Mouse (Mus musculus): ENCODE measurements around the gene Il21r.

Il21r gene

DNA sequence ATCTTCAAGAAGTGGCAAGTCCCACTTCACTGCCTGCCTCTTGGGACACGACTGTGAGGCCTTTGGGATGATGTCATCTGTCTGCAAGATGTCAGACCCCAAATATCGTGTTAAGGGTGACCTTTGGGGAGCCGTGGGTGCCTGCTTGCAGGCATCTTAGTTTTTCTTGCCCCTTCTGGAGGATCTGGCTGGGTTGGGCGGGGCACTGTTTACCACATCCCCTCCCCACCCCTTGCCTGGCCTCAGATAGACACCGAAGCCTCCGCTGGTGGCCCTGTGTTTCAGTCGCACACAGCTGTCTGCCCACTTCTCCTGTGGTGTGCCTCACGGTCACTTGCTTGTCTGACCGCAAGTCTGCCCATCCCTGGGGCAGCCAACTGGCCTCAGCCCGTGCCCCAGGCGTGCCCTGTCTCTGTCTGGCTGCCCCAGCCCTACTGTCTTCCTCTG lies at the start of gene Il21r:
Gene Il21r (plus strand): TSS at position 245 of the 447 bp plus-strand sequence.
- no peak for DNase-seq (ENCODE audit: low read depth, low spot score)

DNA sequence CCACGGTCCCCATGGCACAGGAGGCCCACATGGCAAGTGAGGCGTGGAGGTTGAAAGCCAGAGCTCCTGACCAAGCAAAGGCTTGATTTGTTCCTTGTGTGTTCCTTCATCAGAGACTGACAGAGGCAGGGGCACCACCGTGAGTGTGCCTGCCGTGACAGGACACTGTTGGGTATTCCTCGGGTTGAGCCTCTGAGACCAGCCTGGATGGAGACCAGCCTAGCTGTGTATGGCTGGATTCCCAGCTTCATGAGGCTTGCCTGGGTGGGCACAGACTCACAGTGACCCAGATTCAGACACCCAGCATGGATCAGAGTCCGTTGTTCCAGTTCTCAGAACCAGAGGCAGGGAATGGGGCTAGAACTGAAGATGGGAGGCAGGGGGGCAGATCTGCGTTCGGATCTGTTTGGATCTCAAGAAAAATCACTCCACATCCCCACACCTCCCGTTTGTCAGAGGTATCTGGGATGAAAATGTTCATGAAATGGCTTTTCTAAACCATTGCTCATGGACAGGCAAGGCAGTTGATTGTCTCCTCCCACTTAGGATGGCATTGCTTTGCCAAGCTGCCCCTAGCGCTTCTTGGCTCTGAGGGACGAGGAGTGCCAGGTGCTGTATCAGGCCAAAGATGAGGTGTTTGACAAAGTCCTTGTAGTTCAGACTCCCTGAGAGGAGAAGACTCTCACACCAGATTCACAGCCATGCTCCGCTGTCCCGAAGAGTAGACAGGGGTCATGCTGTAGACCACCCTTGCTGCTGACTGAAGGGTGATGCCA lies 49.4 kb upstream of the Il21r start:
- no peak for DNase-seq (ENCODE audit: low read depth, low spot score)

DNA sequence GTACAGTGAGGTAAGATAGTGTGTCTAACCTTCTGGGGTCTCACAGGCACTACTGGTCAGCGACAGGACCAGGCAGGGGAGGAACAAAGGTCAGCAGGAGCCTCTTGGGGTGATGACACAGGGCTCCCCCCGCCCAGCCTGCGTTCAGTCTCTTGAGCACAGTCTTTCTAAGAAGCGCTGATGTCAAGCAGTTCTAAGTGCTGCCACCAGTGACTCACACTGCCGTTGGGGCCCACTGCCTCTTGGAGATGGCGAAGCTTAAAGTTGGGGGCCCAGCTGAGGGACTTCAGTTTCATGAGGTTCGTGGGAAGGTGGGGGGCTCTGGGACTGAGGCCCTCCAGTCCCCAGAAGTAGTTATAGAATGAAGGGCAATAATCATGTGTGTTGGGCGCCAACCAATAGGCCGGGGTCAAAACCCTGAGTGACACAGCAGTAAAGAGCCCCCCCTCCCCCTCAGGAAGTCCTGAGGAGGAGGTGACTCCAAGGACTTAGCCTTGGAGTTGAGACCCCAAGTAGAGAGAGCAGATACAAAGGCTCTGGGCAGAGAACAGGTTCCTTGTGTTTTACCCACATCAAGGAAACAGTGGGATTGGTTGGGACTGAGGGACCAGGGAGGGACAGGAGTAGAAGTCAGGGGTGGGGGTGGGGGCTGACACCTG lies 48.6 kb upstream of the Il21r start:
- DNase-seq (ENCODE audit: low read depth, low spot score), result no peak

DNA sequence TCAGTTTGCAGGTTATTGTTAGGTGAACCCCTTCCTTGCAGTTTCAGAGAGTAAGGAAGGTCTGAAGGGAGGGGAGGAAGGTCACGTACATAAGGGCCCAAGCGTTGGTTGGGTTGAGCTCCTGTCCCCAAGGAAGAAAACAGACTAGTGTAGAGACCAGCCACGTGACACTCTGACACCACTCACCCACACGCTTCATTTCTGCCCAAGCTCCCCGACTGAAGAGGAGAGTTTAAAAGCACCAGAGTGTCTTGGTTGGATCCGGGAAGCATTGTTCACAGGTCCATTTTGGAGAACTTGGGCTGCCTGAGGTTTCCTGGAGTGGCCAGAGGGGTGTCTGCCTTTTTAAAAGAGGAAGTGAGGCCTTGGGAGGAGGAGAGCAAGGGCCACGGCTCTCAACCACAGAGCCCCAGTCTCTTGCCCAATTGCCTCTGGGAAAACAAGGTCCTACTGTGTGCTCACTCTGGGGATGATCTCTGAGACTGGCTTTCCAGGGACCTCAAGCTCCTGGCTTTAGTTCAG lies 47.8 kb upstream of the Il21r start:
- no peak for DNase-seq (ENCODE audit: low read depth, low spot score)

DNA sequence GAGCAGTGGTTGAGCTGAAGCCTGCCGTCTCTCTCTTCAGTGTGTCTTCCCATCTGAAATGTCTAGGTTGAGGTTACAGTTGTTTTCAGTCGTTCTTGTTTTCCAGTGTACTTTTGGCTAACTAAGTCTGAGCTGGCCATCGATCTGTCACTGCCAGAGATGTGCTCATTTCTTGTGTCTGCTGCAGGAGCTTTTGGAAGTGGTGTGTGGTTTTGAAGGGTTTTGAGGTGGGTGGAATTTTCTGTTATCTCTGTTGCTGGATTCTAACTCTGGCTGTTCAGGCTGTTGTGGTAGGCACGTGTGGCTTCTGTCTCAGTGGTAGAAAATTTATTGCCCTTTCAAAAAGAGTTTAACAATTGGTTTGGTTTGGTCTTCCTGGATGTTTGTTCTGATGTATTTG lies 47.1 kb upstream of the Il21r start:
- no peak for DNase-seq (ENCODE audit: low read depth, low spot score)

DNA sequence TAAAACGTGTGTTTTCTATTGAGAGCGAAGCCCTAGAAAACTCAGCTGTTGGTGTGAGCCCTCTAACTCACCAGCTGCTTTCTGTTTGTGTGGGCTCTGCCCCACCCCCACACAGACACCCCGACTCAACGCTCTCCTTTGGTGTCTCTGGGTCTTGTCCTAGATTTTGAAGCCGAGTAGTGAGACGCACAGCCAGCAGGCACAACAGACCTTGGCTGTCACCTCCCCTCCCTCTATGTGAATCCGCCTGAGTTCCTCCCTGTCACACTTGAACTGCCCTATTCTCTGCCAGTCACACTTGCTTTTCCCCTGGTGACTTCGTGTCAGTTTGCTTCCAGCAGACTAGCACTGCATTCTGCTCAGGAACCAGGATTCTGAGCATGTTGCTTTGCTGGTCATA lies 46.4 kb upstream of the Il21r start:
- DNase-seq (ENCODE audit: low read depth, low spot score), result no peak

DNA sequence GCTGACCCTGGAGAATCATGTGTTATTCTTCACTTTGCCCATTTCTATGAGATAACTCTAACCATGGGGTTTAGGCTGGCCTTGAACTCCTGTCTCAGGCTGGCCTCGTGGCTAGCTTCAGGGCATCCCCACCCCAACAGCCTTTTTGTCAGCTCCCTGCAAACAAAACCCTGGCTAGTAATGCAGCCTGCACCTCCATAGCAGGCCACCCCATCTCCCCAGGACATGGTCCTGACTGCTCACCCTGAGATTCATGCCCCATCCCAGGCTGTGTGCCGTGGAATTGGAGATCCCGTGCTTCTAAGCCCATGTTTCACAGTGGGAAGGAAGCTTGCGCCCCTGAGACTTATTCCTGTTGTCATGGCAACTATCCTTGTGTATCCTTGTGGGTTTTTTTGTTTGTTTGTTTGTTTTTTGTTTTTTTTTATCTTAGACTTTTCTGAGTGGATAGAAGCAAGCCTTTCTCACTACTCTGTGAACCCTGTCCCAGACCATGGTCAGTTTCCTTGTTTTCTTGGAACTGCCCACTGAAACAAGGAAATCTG lies 44.8 kb upstream of the Il21r start:
- no peak for DNase-seq (ENCODE audit: low read depth, low spot score)

DNA sequence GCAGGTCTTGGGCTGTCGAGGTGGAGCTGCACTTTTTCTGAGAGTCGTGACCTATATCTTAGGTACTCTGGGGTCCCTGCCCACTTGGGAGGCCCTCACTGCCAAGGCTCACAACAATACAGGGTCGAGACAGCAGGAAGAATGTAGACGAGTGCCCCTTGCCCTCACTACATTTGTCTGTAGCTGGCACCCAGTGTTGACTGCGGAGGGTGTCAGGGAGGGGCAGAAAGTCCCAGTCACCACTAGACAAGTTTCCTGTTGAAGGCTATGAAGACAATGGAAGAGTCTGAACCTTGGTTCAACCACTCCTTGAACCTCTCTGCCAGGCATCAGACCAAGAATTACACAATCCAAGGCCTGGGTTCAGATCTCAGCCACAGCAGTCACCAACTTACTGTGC lies 44.2 kb upstream of the Il21r start:
- DNase-seq (ENCODE audit: low read depth, low spot score), result no peak

DNA sequence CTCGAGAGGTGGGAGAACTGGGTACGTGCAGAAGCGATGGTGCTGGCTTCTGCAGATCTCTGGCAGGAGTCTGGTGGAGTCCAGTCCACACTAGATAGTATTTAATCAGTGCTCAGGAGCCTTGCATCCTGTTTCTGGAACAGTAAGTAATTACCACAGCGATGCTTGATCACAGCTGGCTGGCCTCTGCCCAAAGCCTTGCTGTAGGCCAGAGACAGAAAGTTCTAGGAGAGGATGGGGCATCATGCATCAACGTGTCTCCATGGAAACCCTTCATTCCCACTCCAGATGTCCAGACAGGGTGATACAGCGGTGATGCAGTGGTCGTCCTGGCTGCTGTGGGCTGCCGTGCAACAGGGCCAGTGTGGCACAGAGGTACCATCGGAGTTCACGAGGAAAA lies 43.7 kb upstream of the Il21r start:
- no peak for DNase-seq (ENCODE audit: low read depth, low spot score)

DNA sequence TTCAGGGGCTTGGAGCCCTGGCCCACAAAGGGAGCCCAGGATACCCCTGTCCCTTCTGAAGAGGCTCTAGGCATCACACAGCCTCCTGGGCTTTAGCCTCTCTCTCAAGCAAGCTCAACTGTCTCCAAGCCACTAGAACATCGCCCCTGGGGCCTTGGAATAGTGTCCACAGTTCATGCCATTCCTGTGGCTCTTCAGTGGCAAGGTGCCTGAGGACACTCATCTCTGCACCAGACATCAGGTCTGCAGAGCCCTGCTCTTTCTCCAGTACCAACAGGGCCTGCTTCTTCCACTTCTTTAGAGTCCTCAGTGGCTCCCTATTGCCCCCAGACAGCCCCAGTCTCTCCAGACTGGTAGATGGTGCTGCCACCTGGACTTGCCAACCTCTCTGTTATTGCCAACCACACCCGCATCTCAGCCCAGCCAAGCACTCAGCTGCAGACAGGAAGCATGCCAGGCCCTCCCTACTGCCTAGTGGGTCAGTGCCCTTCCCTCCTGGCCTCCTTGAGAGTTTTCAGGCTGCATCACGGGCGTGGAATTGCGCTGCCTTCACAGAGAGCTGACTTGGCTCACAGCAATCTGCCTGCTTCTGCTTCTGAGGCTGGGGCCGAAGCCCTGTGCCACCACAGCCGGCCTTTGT lies 43.0 kb upstream of the Il21r start:
- no peak for DNase-seq (ENCODE audit: low read depth, low spot score)

DNA sequence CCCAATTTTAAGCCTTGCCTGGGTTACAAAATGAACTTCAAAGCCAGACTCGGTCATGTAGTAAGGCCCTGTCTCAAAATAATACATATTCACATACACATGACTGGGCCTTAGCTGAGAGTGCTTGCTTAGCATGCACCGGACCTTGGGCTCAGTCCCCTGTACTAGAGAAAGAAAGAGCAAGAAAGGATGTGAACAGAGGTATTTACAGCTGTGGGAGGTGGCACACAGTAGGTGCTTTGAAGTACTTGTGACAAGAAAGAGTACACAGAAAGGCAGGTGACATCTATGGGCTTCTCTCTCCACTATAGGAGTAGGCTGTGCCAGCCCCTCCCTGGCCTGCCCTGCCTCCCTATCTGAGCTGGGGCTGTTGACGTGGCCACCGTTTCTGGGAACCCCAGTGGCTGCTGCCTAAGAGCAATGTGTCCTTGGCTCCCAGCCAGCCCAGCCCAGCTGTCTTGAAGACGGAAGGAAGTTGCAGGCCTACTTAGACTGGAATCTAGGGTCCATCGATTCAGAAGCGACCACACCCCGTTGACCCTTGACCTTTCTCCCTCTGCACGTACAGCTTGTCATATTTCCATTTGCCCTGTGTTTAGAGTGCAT lies 42.0 kb upstream of the Il21r start:
- no peak for DNase-seq (ENCODE audit: low read depth, low spot score)

DNA sequence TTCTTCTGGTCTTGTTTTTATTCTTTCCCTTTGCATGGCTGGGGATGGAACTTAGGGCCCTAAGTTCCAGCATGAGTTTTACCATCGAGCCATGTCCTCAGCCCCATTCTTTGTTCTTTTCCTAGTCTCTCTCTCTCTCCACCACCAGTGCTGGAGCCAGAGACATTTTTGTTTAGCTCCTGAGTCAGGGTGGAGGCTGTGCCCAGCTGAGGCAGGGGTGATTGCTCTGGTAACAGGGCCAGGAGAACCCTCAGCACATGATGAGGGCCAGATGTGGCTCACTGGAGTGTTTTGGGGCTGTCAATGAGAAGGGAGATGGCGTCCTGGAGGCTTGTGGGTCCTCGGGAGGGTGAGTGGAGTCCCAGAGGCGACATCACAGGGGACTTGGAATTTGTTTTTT lies 40.8 kb upstream of the Il21r start:
- DNase-seq (ENCODE audit: low read depth, low spot score), result no peak

DNA sequence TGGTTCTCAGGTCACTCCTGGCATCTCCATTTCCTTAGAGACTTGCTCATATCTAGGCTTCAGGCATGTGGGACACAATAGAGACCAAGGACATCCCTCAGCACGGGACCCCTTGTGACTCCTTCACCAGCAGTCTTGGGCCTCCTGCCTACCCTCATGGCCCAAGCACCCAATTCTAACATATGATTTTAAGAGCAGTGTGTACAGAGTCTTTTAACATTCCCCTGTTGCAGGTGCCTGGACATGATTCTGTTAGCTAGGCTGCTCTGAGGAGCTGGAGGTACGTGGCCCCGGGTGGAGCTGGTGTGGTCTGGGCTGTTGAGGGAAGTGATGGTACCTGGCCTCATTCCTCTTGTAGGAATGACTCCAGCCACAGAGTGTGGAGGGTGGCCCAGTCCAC lies 40.1 kb upstream of the Il21r start:
- DNase-seq (ENCODE audit: low read depth, low spot score), result no peak

DNA sequence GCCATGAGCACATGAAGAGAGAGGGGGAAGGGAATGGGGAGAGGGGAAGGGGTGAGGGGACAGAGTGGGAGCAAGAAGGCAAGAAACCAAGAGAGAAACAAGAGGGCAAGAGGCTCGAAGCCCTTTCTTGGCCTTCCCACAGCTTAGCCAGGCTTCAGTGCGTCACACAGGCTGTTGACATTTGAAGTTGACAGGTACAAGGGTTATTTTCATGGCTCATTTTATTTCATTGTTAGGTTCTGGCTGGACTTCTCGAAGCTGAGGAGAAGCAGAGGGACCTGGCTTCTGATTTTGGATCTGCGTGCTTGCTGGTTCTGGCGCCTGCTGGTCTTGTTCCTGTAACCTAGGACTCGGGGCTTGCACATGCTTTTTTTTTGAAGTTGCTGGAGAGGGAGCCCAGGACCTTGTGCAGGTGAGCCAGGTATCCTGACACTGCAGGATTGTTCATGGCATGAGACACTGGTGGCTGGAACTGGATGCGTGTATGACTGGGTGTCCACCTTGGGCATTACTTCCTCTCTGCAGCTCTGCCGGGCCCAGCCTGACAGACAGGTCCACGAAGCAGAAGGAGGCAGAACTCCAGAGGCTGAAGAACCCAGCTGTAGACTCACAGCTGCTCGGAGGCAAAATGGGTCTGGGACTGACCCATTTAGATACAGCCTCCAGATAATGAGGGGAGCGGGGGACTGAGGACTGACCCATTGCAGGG lies 38.8 kb upstream of the Il21r start:
- DNase-seq (ENCODE audit: low read depth, low spot score), result no peak

DNA sequence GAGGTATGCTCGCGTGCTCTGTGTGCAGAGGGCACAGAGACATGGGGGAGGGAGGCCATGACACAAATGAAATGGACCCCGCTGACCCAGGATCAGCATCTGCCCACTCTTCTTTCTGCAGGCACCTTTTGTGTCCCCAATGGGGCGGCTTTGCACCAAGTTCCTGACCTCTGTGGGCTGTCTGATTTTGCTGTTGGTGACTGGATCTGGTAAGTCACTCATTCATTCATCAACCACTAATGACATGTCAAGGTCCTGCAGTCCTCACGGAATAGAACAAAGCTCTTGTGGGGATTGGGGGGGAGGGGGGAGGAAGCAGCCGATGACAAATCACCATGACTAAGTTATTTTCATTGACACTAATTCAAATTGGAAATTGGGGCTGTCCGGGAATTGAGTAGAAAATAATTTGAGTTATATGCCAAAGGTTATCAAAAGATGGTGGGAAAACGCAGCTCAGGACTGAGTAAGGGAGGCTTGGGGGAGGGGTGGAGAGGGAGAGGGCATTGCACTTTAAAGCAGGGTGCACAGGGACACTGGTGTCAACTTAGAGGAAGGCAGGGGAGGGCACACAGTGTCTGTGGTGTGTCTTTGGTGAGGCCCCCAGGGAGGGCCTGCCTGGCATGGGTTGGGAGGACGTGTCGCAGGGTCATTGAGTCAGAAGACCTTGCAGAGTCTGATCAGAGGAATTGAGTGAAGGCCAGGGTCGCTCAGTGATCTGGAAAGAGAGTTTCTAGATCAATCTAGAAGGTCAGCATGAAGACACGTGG lies 37.5 kb upstream of the Il21r start:
- DNase-seq (ENCODE audit: low read depth, low spot score), result no peak

DNA sequence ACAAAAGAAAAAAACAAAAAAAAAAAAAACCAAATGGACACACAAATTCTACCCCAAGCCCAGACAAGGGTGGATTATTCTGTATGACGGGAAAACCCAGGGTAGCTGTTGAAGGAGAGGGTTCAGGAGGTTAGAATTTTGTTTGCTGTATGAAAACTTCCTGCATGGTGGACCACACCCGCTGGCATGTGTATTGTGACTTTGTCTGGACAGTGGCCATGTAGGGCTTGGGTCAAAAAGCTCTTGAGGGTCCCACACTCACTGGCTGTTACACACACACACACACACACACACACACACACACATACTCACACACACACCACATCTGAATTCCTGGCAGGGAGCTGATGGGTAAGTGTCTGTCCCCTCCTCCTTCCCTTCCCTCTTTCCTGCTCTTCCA lies 36.8 kb upstream of the Il21r start:
- DNase-seq (ENCODE audit: low read depth, low spot score), result no peak

DNA sequence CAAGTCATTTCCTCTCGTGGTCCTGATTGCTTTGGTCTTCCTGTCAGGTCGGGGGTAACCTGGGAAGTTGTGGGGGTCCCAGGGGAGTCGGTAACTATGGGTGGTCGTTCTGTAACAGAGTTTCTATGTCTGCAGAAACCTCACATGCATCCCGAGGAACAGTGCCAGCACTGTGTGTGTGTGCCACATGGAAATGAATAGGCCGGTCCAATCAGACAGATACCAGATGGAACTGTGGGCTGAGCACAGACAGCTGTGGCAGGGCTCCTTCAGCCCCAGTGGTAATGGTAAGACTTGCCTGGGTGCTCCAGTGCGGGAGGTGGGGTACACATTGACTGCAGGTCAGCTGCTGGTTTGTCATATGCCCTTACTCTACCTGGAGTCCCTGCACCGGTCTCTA lies 34.3 kb upstream of the Il21r start:
- no peak for DNase-seq (ENCODE audit: low read depth, low spot score)

DNA sequence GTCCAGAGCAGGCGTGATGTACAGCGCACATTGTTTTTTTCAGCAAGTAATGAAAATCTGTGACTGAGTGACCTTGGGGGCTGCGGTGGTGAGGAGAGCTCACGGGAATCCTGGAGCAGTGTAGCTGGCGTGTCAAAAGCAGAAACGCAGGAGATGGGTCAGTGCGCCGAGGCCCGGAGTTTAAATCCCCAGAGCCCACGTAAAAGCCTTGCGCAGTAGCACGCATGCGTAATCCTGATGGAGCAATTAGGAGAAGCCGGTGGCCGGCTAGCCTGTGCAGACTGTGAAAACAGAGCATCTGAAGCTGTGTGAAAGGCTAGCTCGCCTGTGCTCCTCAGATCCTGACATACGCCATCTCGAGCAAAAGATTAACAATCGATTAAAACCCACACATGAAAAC lies 31.3 kb upstream of the Il21r start:
- no peak for DNase-seq (ENCODE audit: low read depth, low spot score)

DNA sequence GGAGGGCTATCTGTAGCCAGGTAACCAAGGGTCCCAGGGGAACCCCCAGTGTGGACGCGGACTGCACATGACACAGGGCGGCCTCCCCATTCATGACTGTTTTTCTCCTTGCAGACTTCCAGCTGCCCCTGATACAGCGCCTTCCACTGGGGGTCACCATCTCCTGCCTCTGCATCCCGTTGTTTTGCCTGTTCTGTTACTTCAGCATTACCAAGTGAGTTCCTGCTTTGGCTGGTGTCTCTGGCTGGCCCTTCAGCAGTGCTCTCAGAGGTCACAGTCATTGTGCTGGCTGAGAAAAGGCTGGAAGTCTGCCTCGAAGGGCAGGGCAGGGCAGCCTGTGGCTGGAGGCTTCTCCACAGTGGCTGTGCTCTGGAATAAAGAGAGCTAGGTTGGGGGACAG lies 30.5 kb upstream of the Il21r start:
- DNase-seq (ENCODE audit: low read depth, low spot score), result no peak

DNA sequence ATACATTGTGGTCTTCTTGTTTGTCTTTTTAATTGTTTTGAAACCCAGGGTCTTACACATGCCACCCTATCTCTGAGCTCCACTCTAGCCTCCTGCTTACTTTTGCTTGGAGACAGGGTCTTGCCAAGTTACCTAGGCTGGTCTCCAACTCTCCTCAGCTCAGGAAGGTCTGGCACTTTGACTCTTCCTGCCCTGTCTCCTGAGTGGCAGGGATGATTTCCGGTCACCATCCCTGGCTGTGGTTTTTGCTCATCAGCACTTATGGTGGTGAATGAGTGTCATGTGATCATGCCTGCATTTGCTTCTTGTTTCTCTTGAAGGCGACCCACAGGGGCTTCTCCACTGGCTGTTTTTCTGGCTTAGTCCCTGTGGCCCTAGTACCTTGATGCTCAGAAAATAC lies 29.4 kb upstream of the Il21r start:
- no peak for DNase-seq (ENCODE audit: low read depth, low spot score)

DNA sequence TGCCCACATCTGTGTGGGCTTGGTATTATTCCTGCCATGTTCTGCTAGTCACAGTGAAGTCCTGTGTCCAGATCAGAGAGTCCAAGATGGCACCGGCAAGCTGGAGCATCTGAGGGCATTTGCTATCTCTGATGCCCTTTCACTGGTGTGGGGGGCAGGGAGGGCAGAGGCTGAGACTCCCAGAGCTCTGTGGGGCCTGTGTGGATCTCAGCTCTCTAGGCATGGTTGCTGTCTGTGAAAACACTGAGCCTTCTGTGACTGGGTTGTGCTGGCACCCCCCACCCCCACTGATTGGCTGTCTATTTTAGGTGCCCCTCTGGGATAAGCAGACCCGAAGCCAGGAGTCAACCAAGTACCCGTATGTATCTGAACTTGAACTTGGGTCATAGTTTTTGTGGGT lies 28.4 kb upstream of the Il21r start:
- DNase-seq (ENCODE audit: low read depth, low spot score), result no peak
